Mouse (Mus musculus) liver, embryonic 16.5 days (tissue): ENCODE measurements around the gene Kcnt1. TPM values are rescaled to one million over a fixed set of nuclear protein-coding genes. Genes with fewer than 3 reads are reported as not detected.

ENCODE experiments used
- ATAC-seq: fragments of 200-750 bp; cut with Nextera tagmentation; 2 replicates; pipeline ENCODE4 v1.8.0; 2017; ENCODE audit warnings: low read depth, mild to moderate bottlenecking, moderate number of reproducible peaks, moderate library complexity
- H3K27ac ChIP-seq: fragments of 300-500 bp; sonication (generic); 2 replicates; pipeline ENCODE4 v1.5.1; 2014; ENCODE audit warnings: mild to moderate bottlenecking, low read length
- H3K27me3 ChIP-seq: fragments of 300-500 bp; sonication (generic); 2 replicates; pipeline ENCODE4 v1.6.1; 2014; ENCODE audit warnings: low read depth, low read length, mixed read lengths; ENCODE audit not compliant: control insufficient read depth, insufficient read depth
- H3K36me3 ChIP-seq: fragments of 300-500 bp; sonication (generic); 2 replicates; pipeline ENCODE4 v1.6.1; 2014; ENCODE audit warnings: mild to moderate bottlenecking; ENCODE audit not compliant: control insufficient read depth, insufficient read depth
- H3K4me1 ChIP-seq: fragments of 300-500 bp; sonication (generic); 2 replicates; pipeline ENCODE4 v1.6.1; 2014; ENCODE audit warnings: low read depth, low read length, mixed read lengths; ENCODE audit not compliant: control insufficient read depth
- H3K4me2 ChIP-seq: fragments of 300-500 bp; sonication (generic); 2 replicates; pipeline ENCODE4 v1.6.1; 2014; ENCODE audit warnings: low read depth, low read length, mixed read lengths
- H3K4me3 ChIP-seq: fragments of 300-500 bp; sonication (generic); 2 replicates; pipeline ENCODE4 v1.5.1; 2014; ENCODE audit warnings: low read depth, mild to moderate bottlenecking, low read length
- H3K9ac ChIP-seq: fragments of 300-500 bp; sonication (generic); 2 replicates; pipeline ENCODE4 v1.6.1; 2014; ENCODE audit warnings: low read depth, low read length
- H3K9me3 ChIP-seq: fragments of 300-500 bp; sonication (generic); replicated peaks from 2 replicates; pipeline ENCODE4 v1.6.1; 2016; ENCODE audit warnings: low read length; ENCODE audit not compliant: control insufficient read depth
- WGBS: fragments of 180-500 bp; shearing (Covaris S2); extraction: QIAGEN DNeasy Blood & Tissue Kit; methylation state at CpG from one replicate; pipeline ENCODE4 v1.1.7; 2014; ENCODE audit not compliant: insufficient replicate concordance; 5-methylcytosine and 5-hydroxymethylcytosine counted together
- polyA plus RNA-seq: library from polyadenylated mRNA; unstranded; fragments of >200 nt; fragmentation: Nextera tagmentation; extraction: Ambion mirVana; gene quantifications from 2 replicates; pipeline ENCODE4 v1.2.1, GENCODE M21; 2015

Gene Kcnt1
- polyA plus RNA-seq, 1 experiment from 2014 or later = not detected

GRCm38 (mm10) chr2:25887226-25887625 lies 23.7 kb downstream of the Kcnt1 start:
- Histone ChIP-seq H3K4me1 (peaks cover 11% of the 10 kb centered on the region), H3K4me2 (no peak overlapping the region), H3K36me3 (no peaks in the 10 kb centered on the region), H3K4me3 (no peak overlapping the region), H3K27me3 (no peaks in the 10 kb centered on the region), H3K27ac (no peak overlapping the region), H3K9ac (no peak overlapping the region), H3K9me3 (no peaks in the 10 kb centered on the region)
- 32% methylated on average over 8 of the region's 8 CpGs for WGBS
- peak; percentile 63 for ATAC-seq

DNA sequence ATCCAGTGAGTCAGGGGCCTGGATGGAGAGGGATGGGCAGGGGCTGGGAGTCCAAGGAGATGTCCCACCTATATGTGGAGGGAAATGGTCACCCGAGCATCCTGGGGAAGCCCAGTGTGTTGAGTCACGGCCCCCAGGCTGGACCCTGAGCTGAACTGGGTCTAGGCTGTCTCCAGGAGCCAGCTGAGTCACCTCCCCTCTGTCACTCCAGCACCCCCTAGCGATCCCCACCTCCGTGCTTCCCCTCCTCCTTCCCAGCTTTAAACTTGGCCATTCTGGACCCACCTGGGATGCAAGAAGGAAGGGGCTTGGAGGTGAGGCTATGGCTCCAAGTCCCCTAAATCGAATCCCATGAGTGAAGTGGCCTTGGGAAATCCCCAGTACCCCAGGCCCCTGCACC lies 24.6 kb downstream of the Kcnt1 start:
- Histone ChIP-seq H3K9ac (no peak overlapping the region), H3K27ac (no peak overlapping the region), H3K4me3 (no peak overlapping the region), H3K27me3 (no peaks in the 10 kb centered on the region), H3K9me3 (no peaks in the 10 kb centered on the region), H3K36me3 (no peaks in the 10 kb centered on the region), H3K4me1 (peaks cover 11% of the 10 kb centered on the region), H3K4me2 (no peak overlapping the region)
- WGBS = 34% methylated on average over 5 of the region's 5 CpGs
- no peak for ATAC-seq

- no peaks in the 10 kb centered on the region for H3K27me3 ChIP-seq
- 57% methylated on average over 7 of the region's 7 CpGs for WGBS
- no peak overlapping the region for H3K4me3 ChIP-seq
- no peak for ATAC-seq
- peaks cover 5% of the 10 kb centered on the region for H3K4me1 ChIP-seq
- H3K4me2 ChIP-seq = no peak overlapping the region
- H3K9ac ChIP-seq = no peak overlapping the region
- no peak overlapping the region for H3K27ac ChIP-seq
- H3K36me3 ChIP-seq = no peaks in the 10 kb centered on the region
- H3K9me3 ChIP-seq = no peaks in the 10 kb centered on the region
Observed at GRCm38 (mm10) chr2:25892440-25892839, 28.9 kb downstream of the Kcnt1 start.

GRCm38 (mm10) chr2:25898970-25899369 lies 35.4 kb downstream of the Kcnt1 start:
- WGBS = 55% methylated on average over 9 of the region's 9 CpGs
- Histone ChIP-seq H3K36me3 (no peaks in the 10 kb centered on the region), H3K9ac (no peak overlapping the region)

DNA sequence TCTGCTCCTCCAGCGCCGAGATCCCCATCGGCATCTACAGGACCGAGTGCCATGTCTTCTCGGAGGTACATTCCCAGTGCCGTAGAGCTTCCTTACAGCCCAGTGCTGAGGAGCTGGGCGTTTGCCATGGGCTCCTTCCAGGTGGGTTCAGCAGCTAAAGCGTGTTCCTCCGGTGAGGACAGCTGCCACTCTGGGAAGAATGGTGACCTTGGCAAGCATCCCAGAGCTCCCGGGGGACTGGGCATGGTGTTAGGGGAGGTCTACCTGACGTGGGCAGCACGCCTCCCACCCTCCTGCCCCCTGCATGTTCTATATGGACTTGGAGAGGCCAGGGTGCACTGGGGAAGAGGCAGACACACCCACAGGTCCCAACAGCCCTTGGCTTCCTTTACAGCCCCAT lies 46.3 kb downstream of the Kcnt1 start:
- no peak for ATAC-seq
- Histone ChIP-seq H3K4me3 (no peak overlapping the region), H3K27ac (no peak overlapping the region), H3K27me3 (no peaks in the 10 kb centered on the region), H3K36me3 (no peaks in the 10 kb centered on the region), H3K9ac (no peak overlapping the region), H3K9me3 (no peaks in the 10 kb centered on the region), H3K4me1 (no peaks in the 10 kb centered on the region), H3K4me2 (no peak overlapping the region)
- WGBS = 66% methylated on average over 12 of the region's 12 CpGs

More at GRCm38 (mm10) chr2:25898970-25899369, 35.4 kb downstream of the Kcnt1 start:
- H3K4me2 ChIP-seq = no peak overlapping the region
- H3K27me3 ChIP-seq = no peaks in the 10 kb centered on the region
- no peak for ATAC-seq
- no peak overlapping the region for H3K4me3 ChIP-seq
- no peaks in the 10 kb centered on the region for H3K9me3 ChIP-seq
- H3K4me1 ChIP-seq = no peaks in the 10 kb centered on the region
- H3K27ac ChIP-seq = no peak overlapping the region

- H3K36me3 ChIP-seq = no peaks in the 10 kb centered on the region
- no peak overlapping the region for H3K4me3 ChIP-seq
- no peak overlapping the region for H3K27ac ChIP-seq
- no peaks in the 10 kb centered on the region for H3K27me3 ChIP-seq
- H3K4me1 ChIP-seq = no peaks in the 10 kb centered on the region
- no peak for ATAC-seq
- H3K4me2 ChIP-seq = no peak overlapping the region
- WGBS = 7% methylated on average over 2 of the region's 2 CpGs
- no peaks in the 10 kb centered on the region for H3K9me3 ChIP-seq
- H3K9ac ChIP-seq = no peak overlapping the region
Observed at GRCm38 (mm10) chr2:25913247-25913646, 49.7 kb downstream of the Kcnt1 start.

GRCm38 (mm10) chr2:25914201-25914600 lies 50.7 kb downstream of the Kcnt1 start:
- no peak for ATAC-seq
- H3K9me3 ChIP-seq = no peaks in the 10 kb centered on the region

DNA sequence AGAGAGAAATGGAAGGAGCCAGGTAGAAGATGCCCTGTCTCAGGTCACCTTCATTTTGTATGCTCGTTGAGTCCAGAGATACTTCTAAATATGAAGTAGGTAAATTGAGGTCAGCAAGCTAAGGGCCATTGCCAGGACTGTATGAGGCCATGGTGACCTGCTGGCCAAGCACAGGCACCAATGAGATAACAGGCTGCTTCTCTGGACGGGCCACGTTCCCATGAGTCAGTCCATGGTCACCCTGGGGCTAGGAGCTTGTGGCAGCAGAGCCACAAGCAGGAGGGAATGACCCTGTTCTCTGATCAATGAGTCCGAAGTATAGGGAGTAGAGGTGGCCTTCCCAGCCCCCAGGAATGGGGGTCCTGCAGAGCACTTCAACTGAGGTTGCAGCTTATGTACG lies 51.3 kb downstream of the Kcnt1 start:
- no peaks in the 10 kb centered on the region for H3K27me3 ChIP-seq
- H3K36me3 ChIP-seq = no peaks in the 10 kb centered on the region
- no peak overlapping the region for H3K4me2 ChIP-seq
- 58% methylated on average over 5 of the region's 5 CpGs for WGBS
- no peak overlapping the region for H3K9ac ChIP-seq
- no peaks in the 10 kb centered on the region for H3K9me3 ChIP-seq
- H3K27ac ChIP-seq = no peak overlapping the region
- no peak for ATAC-seq
- no peaks in the 10 kb centered on the region for H3K4me1 ChIP-seq
- no peak overlapping the region for H3K4me3 ChIP-seq

More at GRCm38 (mm10) chr2:25914201-25914600, 50.7 kb downstream of the Kcnt1 start:
- Histone ChIP-seq H3K4me1 (no peaks in the 10 kb centered on the region), H3K27me3 (no peaks in the 10 kb centered on the region), H3K9ac (no peak overlapping the region), H3K4me2 (no peak overlapping the region), H3K4me3 (no peak overlapping the region), H3K36me3 (no peaks in the 10 kb centered on the region), H3K27ac (no peak overlapping the region)
- 51% methylated on average over 4 of the region's 4 CpGs for WGBS

- Histone ChIP-seq H3K9me3 (no peaks in the 10 kb centered on the region), H3K27ac (no peak overlapping the region), H3K4me2 (no peak overlapping the region), H3K4me1 (no peaks in the 10 kb centered on the region), H3K36me3 (no peaks in the 10 kb centered on the region), H3K27me3 (no peaks in the 10 kb centered on the region), H3K9ac (no peak overlapping the region), H3K4me3 (no peak overlapping the region)
- ATAC-seq = no peak
- WGBS = 65% methylated on average over 2 of the region's 2 CpGs
Observed at GRCm38 (mm10) chr2:25918408-25918807, 54.9 kb downstream of the Kcnt1 start.
